ENCODE assay signal across 19 mouse cellular contexts in the genomic region with DNA sequence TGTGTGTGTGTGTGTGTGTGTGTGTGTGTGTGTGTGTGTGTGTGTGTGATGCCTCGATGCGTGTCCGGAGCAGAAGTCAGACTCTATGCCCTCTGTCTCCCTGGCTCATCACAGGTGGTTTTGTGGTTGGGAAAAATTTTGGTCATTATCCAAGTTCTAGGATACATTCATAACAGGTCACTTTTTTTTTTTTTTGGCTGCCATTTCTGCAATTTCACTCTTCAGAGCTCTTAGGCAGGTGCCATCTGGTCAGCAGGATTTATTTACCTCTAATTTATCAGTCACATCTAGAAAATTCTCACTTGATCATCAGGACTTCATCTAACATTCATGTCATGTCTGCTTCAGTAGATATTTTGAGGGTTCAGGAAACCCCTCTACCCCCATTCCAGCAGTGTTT.
DNase-seq lines count a peak whose midpoint lies in the region; TF ChIP-seq lines count a peak whose summit lies in the region.
"Had no signal": no experiment of that assay in that cellular context is flagged by ENCODE, and none has a peak within 500 bp of the region (broad histone marks: within the 10 kb centered on the region; RNA-seq: fewer than 3 reads in every experiment).

No protein-coding gene starts in this region.

- peak overlapping the region; percentile 77 for H3K27ac ChIP-seq in cerebellum, adult 2 months (ENCODE audit: insufficient read depth, low read length)
- no peak overlapping the region for H3K27ac ChIP-seq in hindbrain, embryonic 10.5 days
- H3K27ac ChIP-seq: embryonic facial prominence, embryonic 12.5 days; embryonic facial prominence, embryonic 15.5 days; forebrain, embryonic 12.5 days; forebrain, embryonic 15.5 days; hindbrain, embryonic 14.5 days; hindbrain, postnatal 0 days had no signal

- no peaks in the 10 kb centered on the region for H3K27me3 ChIP-seq in cerebellum, adult 2 months (ENCODE audit: control insufficient read depth, insufficient read depth, low read length)
- H3K27me3 ChIP-seq in hindbrain, embryonic 10.5 days (ENCODE audit: insufficient read depth, poor library complexity, severe bottlenecking) = no peaks in the 10 kb centered on the region
- H3K27me3 ChIP-seq: embryonic facial prominence, embryonic 12.5 days; embryonic facial prominence, embryonic 15.5 days; forebrain, embryonic 12.5 days; forebrain, embryonic 15.5 days had no signal

- intact Hi-C loops in heart, postnatal 14 days (cut with DNase I) = no loop called here

- peak in 1 of 2 experiments; percentile 77 for DNase-seq in cerebellum, adult 2 months
- no peak for DNase-seq in cerebellum, adult 11 months
- peak; percentile 34 for DNase-seq in heart, adult 11 months
- DNase-seq in heart, postnatal 14 days = no peak
- peak; percentile 66 for DNase-seq in cerebellum, adult 9-11 months
- no peak for DNase-seq in hindbrain, embryonic 10.5 days (ENCODE audit: low spot score)
- DNase-seq: adrenal gland, adult 2 months; adrenal gland, postnatal 14 days; gastrocnemius, postnatal 10 days; gastrocnemius, postnatal 36 days; heart, postnatal 36 days; kidney, adult 18-20 months; kidney, adult 9 months had no signal

- TF ChIP-seq CTCF in cerebellum, adult 2 months (IDR thresholded peaks at IDR 0.05; ENCODE audit: borderline replicate concordance, insufficient read depth, low read depth, low read length) = no peak

- H3K36me3 ChIP-seq in hindbrain, embryonic 10.5 days = no peaks in the 10 kb centered on the region
- H3K36me3 ChIP-seq: embryonic facial prominence, embryonic 12.5 days; embryonic facial prominence, embryonic 15.5 days; forebrain, embryonic 12.5 days; forebrain, embryonic 15.5 days had no signal

- TF ChIP-seq POLR2A in cerebellum, adult 2 months (IDR thresholded peaks at IDR 0.05; ENCODE audit: borderline replicate concordance, insufficient read depth, low read length) = no peak

- no peaks in the 10 kb centered on the region for H3K9me3 ChIP-seq in hindbrain, embryonic 10.5 days
- H3K9me3 ChIP-seq: embryonic facial prominence, embryonic 12.5 days; embryonic facial prominence, embryonic 15.5 days; forebrain, embryonic 12.5 days; forebrain, embryonic 15.5 days had no signal

- 13% methylated on average over 3 of the region's 3 CpGs for WGBS in cerebellum, adult 2 months
- 92% methylated on average over 3 of the region's 3 CpGs for WGBS in hindbrain, embryonic 10.5 days

- peaks cover 31% of the 10 kb centered on the region for H3K4me1 ChIP-seq in cerebellum, adult 2 months (ENCODE audit: control insufficient read depth, insufficient read depth, low read length)
- H3K4me1 ChIP-seq in hindbrain, embryonic 10.5 days (replicated peaks) = no peaks in the 10 kb centered on the region
- H3K4me1 ChIP-seq: embryonic facial prominence, embryonic 12.5 days; embryonic facial prominence, embryonic 15.5 days; forebrain, embryonic 12.5 days; forebrain, embryonic 15.5 days had no signal

- no peak overlapping the region for H3K4me3 ChIP-seq in cerebellum, adult 2 months (replicated peaks; ENCODE audit: insufficient read depth, low read depth, low read length)
- no peak overlapping the region for H3K4me3 ChIP-seq in hindbrain, embryonic 10.5 days
- H3K4me3 ChIP-seq: embryonic facial prominence, embryonic 12.5 days; embryonic facial prominence, embryonic 15.5 days; forebrain, embryonic 12.5 days; forebrain, embryonic 15.5 days had no signal

Comparison
In these comparisons a context has a peak if more than half of its experiments do, and no peak if none do; other contexts are left out.
1. DNase-seq: peak in heart, adult 11 months (single experiment) and cerebellum, adult 9-11 months (single experiment); none in cerebellum, adult 11 months (single experiment), heart, postnatal 14 days (0 of 2) and hindbrain, embryonic 10.5 days (single experiment).